Mouse (Mus musculus) cerebellum, postnatal 4 days (tissue): Measurements from ENCODE around the gene Dnah17.

ENCODE experiments used
- DNase-seq, 2 experiments: peaks; one replicate each; pipeline ENCODE4 v3.0.0; 2022; ENCODE audit warnings: low spot score in 2 of 2, mixed read lengths in 1 of 2

Gene Dnah17

GRCm38 (mm10) chr11:118088896-118089295, 41.5 kb downstream of the Dnah17 start:
- no peak for DNase-seq

- no peak for DNase-seq
Measured at GRCm38 (mm10) chr11:118085961-118086360, 44.5 kb downstream of the Dnah17 start.

- DNase-seq: no peak
Measured at GRCm38 (mm10) chr11:118085176-118085575, 45.3 kb downstream of the Dnah17 start.

GRCm38 (mm10) chr11:118084266-118084665, 46.2 kb downstream of the Dnah17 start:
- DNase-seq: no peak

- peak; percentile 80 to 81 for DNase-seq
Measured at GRCm38 (mm10) chr11:118083811-118084210, 46.6 kb downstream of the Dnah17 start.

GRCm38 (mm10) chr11:118082294-118082693, 48.1 kb downstream of the Dnah17 start:
- no peak for DNase-seq

- no peak for DNase-seq
Measured at GRCm38 (mm10) chr11:118079750-118080149, 50.7 kb downstream of the Dnah17 start.

- no peak for DNase-seq
Measured at GRCm38 (mm10) chr11:118076929-118077328, 53.5 kb downstream of the Dnah17 start.

GRCm38 (mm10) chr11:118075035-118075522, 55.4 kb downstream of the Dnah17 start:
- no peak for DNase-seq

- DNase-seq: no peak
Measured at GRCm38 (mm10) chr11:118071227-118071912, 59.1 kb downstream of the Dnah17 start.

GRCm38 (mm10) chr11:118068812-118069332, 61.6 kb downstream of the Dnah17 start:
- no peak for DNase-seq

- no peak for DNase-seq
Measured at GRCm38 (mm10) chr11:118067588-118067987, 62.8 kb downstream of the Dnah17 start.

- DNase-seq: no peak
Measured at GRCm38 (mm10) chr11:118060038-118060437, 70.4 kb downstream of the Dnah17 start.

GRCm38 (mm10) chr11:118058872-118059271, 71.6 kb downstream of the Dnah17 start:
- DNase-seq: no peak

GRCm38 (mm10) chr11:118058367-118058766, 72.1 kb downstream of the Dnah17 start:
- no peak for DNase-seq

- no peak for DNase-seq
Measured at GRCm38 (mm10) chr11:118050174-118050573, 80.3 kb downstream of the Dnah17 start.

- no peak for DNase-seq
Measured at GRCm38 (mm10) chr11:118049641-118050040, 80.8 kb downstream of the Dnah17 start.

- DNase-seq: peak; percentile 40 to 76
Measured at GRCm38 (mm10) chr11:118043293-118043907, 87.0 kb downstream of the Dnah17 start.

GRCm38 (mm10) chr11:118042791-118043190, 87.6 kb downstream of the Dnah17 start:
- no peak for DNase-seq

GRCm38 (mm10) chr11:118035068-118035467, 95.4 kb downstream of the Dnah17 start:
- no peak for DNase-seq

- no peak for DNase-seq
Measured at GRCm38 (mm10) chr11:118034395-118034794, 96.0 kb downstream of the Dnah17 start.

GRCm38 (mm10) chr11:118031134-118031533, 99.3 kb downstream of the Dnah17 start:
- no peak for DNase-seq

- no peak for DNase-seq
Measured at GRCm38 (mm10) chr11:118029170-118029569, 101.3 kb downstream of the Dnah17 start.
